Mouse (Mus musculus) olfactory bulb, adult 2 months (tissue): Measurements from ENCODE around the gene Cdh18.

ENCODE experiments used
- CTCF ChIP-seq: fragments of 200-500 bp; IDR thresholded peaks from 2 replicates; pipeline ENCODE4 v1.5.1; 2012; ENCODE audit warnings: low read depth, mild to moderate bottlenecking, low read length, moderate library complexity; ENCODE audit not compliant: insufficient read depth
- POLR2A ChIP-seq: fragments of 200-500 bp; IDR thresholded peaks from 2 replicates; pipeline ENCODE4 v1.6.1; 2012; ENCODE audit warnings: mild to moderate bottlenecking, low read depth, low read length, moderate library complexity; ENCODE audit not compliant: insufficient read depth

- TF ChIP-seq CTCF = no peak
- TF ChIP-seq POLR2A = no peak
Observed at GRCm38 (mm10) chr15:23518079-23518478, 969.3 kb downstream of the Cdh18 start.
